Comparison of ENCODE assay signal across 8 mouse cellular contexts in genomic region chr17:65536156-65536555, GRCm38 (mm10). TPM values are rescaled to one million over a fixed set of nuclear protein-coding genes. Genes with fewer than 3 reads are reported as not detected.
DNase-seq lines count a peak whose midpoint lies in the region; ATAC-seq lines count a peak whose summit lies in the region.

No protein-coding gene starts in this region.

- no peaks in the 10 kb centered on the region; the same call in 1 of the 2 replicates for H3K4me1 ChIP-seq in hindbrain, embryonic 10.5 days (replicated peaks)
- H3K4me1 ChIP-seq in hindbrain, embryonic 16.5 days (ENCODE audit: control insufficient read depth, insufficient read depth, low read depth, low read length) = peaks cover 3% of the 10 kb centered on the region; the same call in 1 of the 2 replicates
- no peaks in the 10 kb centered on the region for H3K4me1 ChIP-seq in kidney, embryonic 14.5 days (ENCODE audit: control insufficient read depth, insufficient read depth, low read length)

- no peak for ATAC-seq in hindbrain, embryonic 16.5 days
- ATAC-seq in kidney, embryonic 14.5 days (ENCODE audit: low FRiP score, low TSS enrichment) = peak; percentile 60; the same call in 1 of the 2 replicates
- peak; percentile 65 for ATAC-seq in megakaryocyte-erythroid progenitor cell, adult 5-6 weeks (replicated peaks; ENCODE audit: low FRiP score, low TSS enrichment, poor library complexity, severe bottlenecking)

- peak; percentile 50 for DNase-seq in hindbrain, embryonic 10.5 days (ENCODE audit: low spot score)
- peak; percentile 51 for DNase-seq in A20 (ENCODE audit: low read depth, low spot score)
- peak; percentile 29 for DNase-seq in adrenal gland, adult 18-20 months (ENCODE audit: low spot score in 2 of 2)
- DNase-seq in embryo, embryonic 10.5 days (ENCODE audit: low spot score) = peak; percentile 77
- peak; percentile 63 for DNase-seq in thymus, postnatal 4 days

- 26% methylated on average over 3 of the region's 3 CpGs for WGBS in hindbrain, embryonic 10.5 days
- 22% methylated on average over 3 of the region's 3 CpGs for WGBS in hindbrain, embryonic 16.5 days
- 16% methylated on average over 3 of the region's 3 CpGs for WGBS in kidney, embryonic 14.5 days

- H3K4me3 ChIP-seq in hindbrain, embryonic 10.5 days = no peak overlapping the region
- no peak overlapping the region for H3K4me3 ChIP-seq in hindbrain, embryonic 16.5 days (ENCODE audit: low read length)
- H3K4me3 ChIP-seq in kidney, embryonic 14.5 days (ENCODE audit: low read length) = no peak overlapping the region

- H3K9me3 ChIP-seq in hindbrain, embryonic 10.5 days = no peaks in the 10 kb centered on the region
- no peaks in the 10 kb centered on the region for H3K9me3 ChIP-seq in hindbrain, embryonic 16.5 days (ENCODE audit: control insufficient read depth, low read length)
- no peaks in the 10 kb centered on the region for H3K9me3 ChIP-seq in kidney, embryonic 14.5 days (ENCODE audit: control insufficient read depth, low read length)

- H3K36me3 ChIP-seq in hindbrain, embryonic 10.5 days = no peaks in the 10 kb centered on the region
- no peaks in the 10 kb centered on the region for H3K36me3 ChIP-seq in hindbrain, embryonic 16.5 days (ENCODE audit: control insufficient read depth, insufficient read depth, low read length)
- H3K36me3 ChIP-seq in kidney, embryonic 14.5 days (ENCODE audit: control insufficient read depth, insufficient read depth, low read length) = no peaks in the 10 kb centered on the region

- H3K27me3 ChIP-seq in hindbrain, embryonic 10.5 days (ENCODE audit: insufficient read depth, poor library complexity, severe bottlenecking) = no peaks in the 10 kb centered on the region
- H3K27me3 ChIP-seq in hindbrain, embryonic 16.5 days (replicated peaks; ENCODE audit: control insufficient read depth, insufficient read depth, low read length) = no peaks in the 10 kb centered on the region
- no peaks in the 10 kb centered on the region for H3K27me3 ChIP-seq in kidney, embryonic 14.5 days (ENCODE audit: control insufficient read depth, insufficient read depth, low read length)

- H3K27ac ChIP-seq in hindbrain, embryonic 10.5 days = no peak overlapping the region
- H3K27ac ChIP-seq in hindbrain, embryonic 16.5 days (ENCODE audit: low read depth, low read length) = no peak overlapping the region
- no peak overlapping the region for H3K27ac ChIP-seq in kidney, embryonic 14.5 days (ENCODE audit: low read depth, low read length)

- no peak overlapping the region for H3K9ac ChIP-seq in hindbrain, embryonic 16.5 days (ENCODE audit: low read depth, low read length)
- no peak overlapping the region for H3K9ac ChIP-seq in kidney, embryonic 14.5 days (ENCODE audit: low read depth, low read length)

- no peak overlapping the region for H3K4me2 ChIP-seq in hindbrain, embryonic 16.5 days (ENCODE audit: low read length)
- H3K4me2 ChIP-seq in kidney, embryonic 14.5 days (replicated peaks; ENCODE audit: low read depth, low read length) = no peak overlapping the region

RNA-seq across cellular contexts. Expression of gene Tmem232, which starts 4.4 kb away (rescaled TPM):
- polyA plus RNA-seq in hindbrain, embryonic 10.5 days (2016; fragmentation: Nextera tagmentation; extraction: Ambion mirVana) = 0.14 TPM in 1 of 2 replicates, not detected in the other
- polyA plus RNA-seq in hindbrain, embryonic 16.5 days (2015; fragmentation: Nextera tagmentation; extraction: Ambion mirVana) = 0.51 and 0.68 TPM in 2 replicates
- not detected for total RNA-seq in adrenal gland, adult 18-20 months (2021)
- not detected in 2 replicates for polyA plus RNA-seq in kidney, embryonic 14.5 days (2014; fragmentation: Nextera tagmentation; extraction: Ambion mirVana)
- total RNA-seq in megakaryocyte-erythroid progenitor cell, adult 5-6 weeks (2014; fragmentation: Nextera tagmentation) = not detected in 2 replicates
- total RNA-seq in megakaryocyte-erythroid progenitor cell, adult 5-6 weeks (2017) = not detected in 2 replicates
